Mouse (Mus musculus) CD4-positive, CD25-positive, alpha-beta regulatory T cell, adult 2 months (primary cell): ENCODE measurements around the gene Hist1h1d.
"Not testable (repeated sequence)": the region's sequence is repeated elsewhere in the genome, so short reads cannot be mapped to it uniquely, and the experiment has no call there.

ENCODE experiments used
- DNase-seq: peaks from one replicate; pipeline ENCODE4 v3.0.0-alpha.2; 2012; ENCODE audit warnings: low read depth, low spot score

Gene Hist1h1d

DNA sequence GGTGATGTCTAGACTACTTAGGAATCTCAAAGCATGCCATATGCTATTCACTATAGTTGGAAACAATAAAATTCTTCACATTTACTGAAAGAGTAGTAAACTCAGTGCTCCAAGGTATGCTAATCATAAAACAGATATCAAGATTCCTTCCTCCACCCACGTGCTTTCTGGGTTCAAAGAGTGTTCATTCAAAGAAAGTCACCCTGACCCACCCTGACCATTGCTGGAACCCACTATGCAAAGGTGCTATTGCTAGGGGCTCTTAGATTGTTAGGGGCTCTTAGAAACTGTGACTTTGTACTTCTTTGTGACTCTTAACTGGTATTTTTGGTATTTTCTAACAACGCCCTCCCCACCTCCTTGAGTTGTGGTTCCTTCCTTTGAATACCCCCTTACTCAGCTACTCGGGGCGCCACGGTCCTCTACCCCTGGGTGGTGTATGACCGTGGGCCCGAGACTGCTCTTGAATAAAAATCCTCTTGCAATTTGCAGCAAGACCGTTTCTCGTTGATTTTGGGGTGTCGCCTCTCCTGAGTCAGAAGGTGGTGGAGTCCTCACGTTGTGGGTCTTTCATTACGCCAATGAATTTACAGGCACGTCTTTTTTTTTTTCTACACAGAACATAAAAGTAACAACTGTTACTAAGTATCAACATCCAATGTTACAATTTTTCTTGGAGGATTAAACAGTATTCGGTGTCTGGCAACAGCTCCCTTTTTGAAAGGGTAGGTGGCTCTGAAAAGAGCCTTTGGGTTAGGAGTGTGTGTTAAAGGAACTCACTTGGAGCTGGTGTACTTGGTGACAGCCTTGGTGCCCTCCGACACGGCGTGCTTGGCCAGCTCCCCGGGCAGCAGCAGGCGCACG lies 20.2 kb downstream of the Hist1h1d start:
- not testable (repeated sequence) for DNase-seq

- peak; percentile 95 for DNase-seq
These were observed 20.9 kb downstream of the Hist1h1d start, which contains the start of the genes Hist1h2bf and Hist1h2ad for GRCm38 (mm10) chr13:23573898-23574524. Hist1h2bf (minus strand) TSS chr13:23574196. Hist1h2ad (plus strand) TSS chr13:23574381.

DNA sequence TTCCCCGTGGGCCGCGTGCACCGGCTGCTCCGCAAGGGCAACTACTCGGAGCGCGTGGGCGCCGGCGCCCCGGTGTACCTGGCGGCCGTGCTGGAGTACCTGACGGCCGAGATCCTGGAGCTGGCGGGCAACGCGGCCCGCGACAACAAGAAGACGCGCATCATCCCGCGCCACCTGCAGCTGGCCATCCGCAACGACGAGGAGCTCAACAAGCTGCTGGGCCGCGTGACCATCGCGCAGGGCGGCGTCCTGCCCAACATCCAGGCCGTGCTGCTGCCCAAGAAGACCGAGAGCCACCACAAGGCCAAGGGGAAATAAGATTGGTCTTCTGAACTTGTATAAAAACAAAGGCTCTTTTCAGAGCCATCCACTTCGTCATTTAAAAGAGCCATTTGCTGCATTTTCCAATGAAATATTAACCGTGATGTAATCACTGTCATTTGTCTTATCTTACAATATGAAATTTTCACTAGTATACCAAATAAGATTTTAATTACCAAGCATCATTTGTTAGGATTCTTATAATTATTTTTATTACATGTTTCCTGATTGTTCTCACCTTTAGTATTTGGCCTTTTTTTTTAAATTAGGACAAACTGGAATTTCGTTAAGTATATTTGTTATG lies 21.6 kb downstream of the Hist1h1d start:
- not testable (repeated sequence) for DNase-seq

DNA sequence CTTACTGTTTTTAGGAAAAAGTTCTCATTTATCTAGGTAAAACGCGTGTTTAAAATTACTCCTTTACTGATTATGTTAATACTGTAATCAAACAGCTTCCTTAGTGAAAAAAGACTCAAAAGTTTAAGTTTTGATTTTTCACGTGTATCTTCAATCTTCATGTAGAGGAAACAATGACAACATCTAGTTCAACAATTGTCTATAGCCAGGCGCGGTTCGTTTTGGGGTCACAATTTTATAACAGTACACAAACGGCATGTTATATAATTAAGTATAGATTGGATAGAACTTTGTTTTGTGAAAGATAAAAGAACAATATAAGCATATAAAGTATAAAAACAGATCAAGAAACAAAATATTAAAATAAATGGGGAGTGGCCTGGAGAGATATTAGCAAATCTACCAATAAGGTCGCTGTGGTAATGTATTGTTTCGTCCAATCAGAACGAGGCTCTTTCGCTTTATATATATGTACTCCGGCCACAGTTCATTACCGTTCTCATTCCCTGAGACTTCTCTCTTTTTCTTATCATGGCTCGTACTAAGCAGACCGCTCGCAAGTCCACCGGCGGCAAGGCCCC lies 22.3 kb downstream of the Hist1h1d start, which contains the start of gene Hist1h3d:
Gene Hist1h3d, plus strand, starts transcription at position 493 of the 581 bp plus-strand sequence.
- peak; percentile 74 for DNase-seq

GRCm38 (mm10) chr13:23575864-23576313 lies 22.8 kb downstream of the Hist1h1d start:
- DNase-seq = not testable (repeated sequence)

DNA sequence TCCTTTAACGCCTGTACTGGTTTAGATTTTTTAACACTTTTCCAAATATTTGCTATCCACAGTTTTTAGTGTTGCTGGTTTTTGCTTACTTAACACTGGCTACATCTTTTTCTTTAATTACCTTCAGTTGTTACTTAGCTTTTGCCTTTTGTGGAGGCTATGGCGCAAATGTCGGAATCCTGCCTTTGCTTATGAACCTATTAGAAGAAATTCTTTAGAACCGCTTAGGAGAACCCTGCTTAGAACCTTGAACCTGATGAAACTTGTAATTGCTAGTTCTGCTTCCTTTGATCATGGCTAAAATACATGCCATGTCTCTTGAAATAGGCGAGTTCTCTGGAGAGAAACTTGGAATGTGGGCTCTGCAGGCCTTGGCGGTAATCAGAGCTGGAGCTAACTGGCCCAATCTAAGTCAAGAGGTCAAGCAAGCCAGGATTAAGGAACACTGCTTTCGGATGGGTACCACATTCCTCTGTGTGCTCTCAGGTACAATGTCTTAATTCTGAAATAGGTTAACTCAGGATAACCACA lies 23.4 kb downstream of the Hist1h1d start:
- DNase-seq = no peak

DNA sequence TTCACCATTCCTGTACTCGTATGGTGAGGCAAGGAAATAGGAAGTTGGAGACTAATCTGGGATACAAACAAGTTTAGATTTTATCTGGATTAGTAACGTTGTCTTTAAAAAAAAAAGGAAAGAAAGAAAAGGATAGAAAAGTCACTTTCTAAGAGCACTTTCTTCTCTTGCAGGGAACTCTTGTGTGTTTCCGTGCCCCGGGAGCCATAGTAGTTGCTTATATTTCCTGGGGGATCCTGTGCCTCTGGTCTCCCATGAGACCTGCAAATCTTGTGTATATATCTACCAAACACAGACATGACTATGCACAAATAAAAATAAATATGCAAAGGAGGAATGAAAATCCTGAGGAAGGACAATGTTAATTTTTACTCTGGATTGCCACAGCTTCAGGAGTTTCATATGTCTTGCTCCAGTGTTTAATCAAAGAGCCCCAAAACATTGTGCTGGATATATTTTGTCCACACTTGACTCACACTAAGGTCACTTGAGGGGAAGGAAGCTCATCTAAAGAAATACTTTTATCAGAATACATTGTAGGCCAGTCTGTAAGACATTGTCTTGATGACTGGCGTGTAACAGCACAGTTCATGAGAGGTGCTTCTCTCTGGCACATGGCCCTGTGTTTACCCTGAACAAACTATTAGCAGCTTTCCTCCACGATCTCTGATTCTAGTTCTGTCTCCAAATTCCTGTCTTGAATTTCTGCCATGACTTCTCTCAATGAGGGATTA lies 24.0 kb downstream of the Hist1h1d start:
- no peak for DNase-seq

DNA sequence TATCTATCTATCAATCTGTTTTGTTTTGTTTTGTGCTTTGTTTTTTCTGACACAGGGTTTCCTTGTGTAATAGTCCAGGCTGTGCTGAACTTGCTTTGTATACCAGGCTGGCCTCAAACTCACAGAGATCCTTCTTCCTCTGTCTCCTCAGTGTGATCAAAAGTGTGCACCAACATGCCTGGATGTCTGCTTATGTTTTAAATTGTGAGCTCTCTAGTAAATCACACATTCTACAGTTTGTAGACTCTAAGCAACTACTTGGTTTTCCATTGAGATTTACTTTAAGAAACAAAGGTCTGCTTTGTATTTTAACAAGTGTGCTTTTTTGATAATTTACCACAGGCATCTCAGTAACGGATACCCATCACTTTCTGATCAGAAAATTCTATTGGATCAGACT lies 24.8 kb downstream of the Hist1h1d start:
- no peak for DNase-seq

DNA sequence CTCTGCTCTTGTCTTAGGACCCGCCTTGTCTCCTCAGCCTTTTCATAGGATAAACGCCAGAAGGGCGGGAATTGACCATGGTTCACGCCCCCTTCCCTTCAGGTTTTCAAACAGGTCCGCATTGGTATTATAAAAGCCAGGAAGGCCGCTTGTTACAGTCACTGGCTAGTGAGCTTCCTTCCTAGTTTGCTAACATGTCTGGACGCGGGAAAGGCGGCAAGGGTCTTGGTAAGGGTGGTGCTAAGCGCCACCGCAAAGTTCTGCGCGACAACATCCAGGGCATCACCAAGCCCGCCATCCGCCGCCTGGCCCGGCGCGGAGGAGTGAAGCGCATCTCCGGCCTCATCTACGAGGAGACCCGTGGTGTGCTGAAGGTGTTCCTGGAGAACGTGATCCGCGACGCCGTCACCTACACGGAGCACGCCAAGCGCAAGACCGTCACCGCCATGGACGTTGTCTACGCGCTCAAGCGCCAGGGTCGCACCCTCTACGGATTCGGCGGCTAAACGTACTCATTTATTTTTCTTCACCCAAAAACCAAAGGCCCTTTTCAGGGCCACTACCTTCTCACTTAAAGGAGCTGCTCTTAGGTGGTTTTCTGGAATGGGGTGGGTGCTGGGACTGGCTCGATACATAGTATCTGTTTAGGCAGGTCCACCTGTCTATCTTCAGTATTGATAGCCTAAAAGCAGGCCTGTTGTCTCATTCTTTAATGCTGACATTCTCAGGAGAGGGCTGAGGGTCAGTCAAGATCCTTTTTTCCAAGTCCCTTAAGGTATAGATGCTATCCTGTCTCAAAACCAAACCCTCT lies 28.6 kb downstream of the Hist1h1d start, which contains the start of gene Hist1h4d:
Gene Hist1h4d, plus strand, starts transcription at position 191 of the 811 bp plus-strand sequence.
- DNase-seq = peak; percentile 93

DNA sequence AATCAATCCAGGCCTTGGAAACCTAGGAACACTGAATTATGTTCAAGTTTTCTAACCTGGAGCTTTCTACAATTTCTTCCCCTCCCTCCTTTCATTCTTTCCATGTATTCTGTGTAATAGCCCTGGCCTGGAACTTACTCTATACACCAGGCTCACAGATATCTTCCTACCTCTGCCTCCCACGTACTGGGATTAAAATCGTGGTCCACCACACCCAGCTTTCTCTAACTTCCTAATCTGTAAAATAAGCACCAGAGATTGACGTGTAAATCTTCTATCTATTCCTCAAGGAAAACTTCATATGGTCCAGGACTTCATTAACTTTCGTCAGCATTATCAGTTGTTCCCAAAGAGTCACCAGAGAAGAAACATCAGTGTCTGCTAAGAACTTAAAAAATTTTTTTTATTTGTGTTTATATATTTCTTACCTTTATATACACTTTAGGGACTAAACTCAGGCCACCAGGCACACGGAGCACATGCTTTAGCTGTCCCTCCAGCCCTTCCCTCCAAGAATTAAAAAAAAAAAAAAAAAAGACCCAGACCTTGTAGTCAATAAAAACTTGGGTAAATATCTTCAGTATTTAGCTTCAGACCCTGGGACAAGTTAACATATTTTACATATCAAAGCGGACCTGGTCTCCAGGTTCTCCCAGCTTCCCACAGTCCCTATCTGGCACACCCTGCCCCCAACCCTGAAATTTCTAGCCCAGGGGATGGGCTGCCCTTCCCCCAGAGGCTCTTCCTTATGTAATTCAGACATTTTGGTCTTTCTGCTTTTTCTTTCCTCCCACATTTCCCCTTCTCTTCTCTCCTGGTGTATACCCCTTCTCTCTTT lies 29.4 kb downstream of the Hist1h1d start:
- DNase-seq = no peak

GRCm38 (mm10) chr13:23583387-23584068 lies 30.5 kb downstream of the Hist1h1d start:
- no peak for DNase-seq

GRCm38 (mm10) chr13:23584331-23584730 lies 31.3 kb downstream of the Hist1h1d start:
- DNase-seq = no peak

DNA sequence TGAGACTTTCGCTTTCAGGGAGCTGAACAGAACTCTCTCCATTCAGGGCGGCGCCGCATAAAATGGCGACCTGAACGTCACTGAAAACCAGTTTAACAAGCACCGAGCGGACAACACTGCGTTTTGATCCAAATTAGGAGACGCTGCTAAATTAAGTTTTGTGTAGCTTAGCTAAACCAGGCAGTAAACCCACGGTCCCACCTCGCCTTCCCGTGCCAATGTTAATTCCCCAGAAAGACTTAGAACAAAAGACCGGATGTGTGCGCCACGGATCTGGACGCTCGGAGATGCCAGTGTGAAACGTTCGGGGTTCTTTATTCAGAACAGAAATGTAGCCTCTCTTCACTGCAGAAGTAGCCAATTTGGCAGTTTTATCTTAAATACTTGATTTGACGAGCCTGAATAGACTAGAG lies 32.0 kb downstream of the Hist1h1d start:
- peak; percentile 84 for DNase-seq

DNA sequence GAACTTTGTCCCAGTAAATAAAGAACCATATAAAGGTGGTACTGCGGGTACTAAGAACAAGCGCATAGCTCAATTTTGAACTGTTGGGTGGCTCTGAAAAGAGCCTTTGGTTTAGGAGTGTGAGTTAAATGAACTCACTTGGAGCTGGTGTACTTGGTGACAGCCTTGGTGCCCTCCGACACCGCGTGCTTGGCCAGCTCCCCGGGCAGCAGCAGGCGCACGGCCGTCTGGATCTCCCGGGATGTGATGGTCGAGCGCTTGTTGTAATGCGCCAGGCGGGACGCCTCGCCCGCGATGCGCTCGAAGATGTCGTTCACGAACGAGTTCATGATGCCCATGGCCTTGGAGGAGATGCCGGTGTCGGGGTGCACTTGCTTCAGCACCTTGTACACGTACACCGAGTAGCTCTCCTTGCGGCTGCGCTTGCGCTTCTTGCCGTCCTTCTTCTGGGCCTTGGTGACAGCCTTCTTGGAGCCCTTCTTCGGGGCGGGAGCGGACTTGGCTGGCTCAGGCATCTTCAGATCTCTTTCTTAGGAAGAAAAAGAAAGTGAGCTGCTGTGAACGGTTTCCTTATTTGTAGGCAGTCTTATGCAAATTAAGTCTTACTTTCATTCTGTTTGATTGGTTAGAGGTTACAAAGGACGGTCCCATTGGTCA lies 32.5 kb downstream of the Hist1h1d start:
- peak; percentile 88 for DNase-seq

GRCm38 (mm10) chr13:23586099-23586939 lies 33.3 kb downstream of the Hist1h1d start:
- DNase-seq = no peak

DNA sequence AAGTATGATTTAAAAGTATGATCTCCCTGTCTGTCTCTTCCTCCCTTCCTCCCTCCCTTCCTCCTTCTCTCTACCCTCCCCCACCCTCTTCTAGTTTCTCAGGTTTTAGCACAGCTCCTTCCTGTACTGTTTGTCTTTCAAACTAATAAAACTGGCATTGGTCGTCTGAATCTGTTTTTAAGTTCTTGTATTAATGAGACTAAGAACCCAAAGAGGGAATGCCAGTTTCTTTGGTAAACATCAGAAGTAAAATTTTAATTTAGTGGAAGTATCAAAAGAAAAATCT lies 33.8 kb downstream of the Hist1h1d start:
- no peak for DNase-seq

GRCm38 (mm10) chr13:23591206-23591605 lies 38.1 kb downstream of the Hist1h1d start:
- no peak for DNase-seq
